Mouse (Mus musculus): Measurements from ENCODE around the gene 9430038I01Rik.

GRCm38 (mm10) chr7:137442951-137443350, 32.4 kb upstream of the 9430038I01Rik start:
- TF ChIP-seq POLR2A (IDR thresholded peaks at IDR 0.05; ENCODE audit: insufficient read length, low read depth) (no peak), CEBPB (IDR thresholded peaks at IDR 0.05; ENCODE audit: insufficient read depth, poor library complexity, severe bottlenecking) (no peak), POLR2AphosphoS2 (IDR thresholded peaks at IDR 0.05; ENCODE audit: insufficient read length, low read depth) (no peak), MYOD1 (IDR thresholded peaks at IDR 0.05; ENCODE audit: control insufficient read depth in 1 of 3, insufficient read length in 2 of 3, low read depth in 2 of 3) (no peak)
